Mouse (Mus musculus) brown adipose tissue, adult 24 weeks (tissue): ENCODE data around the gene Cuedc2. TPM values are rescaled to one million over a fixed set of nuclear protein-coding genes. Genes with fewer than 3 reads are reported as not detected.

Source experiments
- H3K27ac ChIP-seq: fragments of 200-500 bp; replicated peaks from 2 replicates; pipeline ENCODE4 v1.5.1; 2012; ENCODE audit warnings: low read depth, mild to moderate bottlenecking, low read length
- H3K4me1 ChIP-seq: fragments of 200-500 bp; 2 replicates; pipeline ENCODE4 v1.6.1; 2012; ENCODE audit warnings: low read length, mixed read lengths; ENCODE audit not compliant: control insufficient read depth, insufficient read depth, insufficient read length
- H3K4me3 ChIP-seq: fragments of 200-500 bp; 2 replicates; pipeline ENCODE4 v1.5.1; 2012; ENCODE audit warnings: low read depth, mild to moderate bottlenecking, low read length, moderate library complexity; ENCODE audit not compliant: insufficient read depth
- polyA plus RNA-seq: library from polyadenylated mRNA; stranded (reverse); fragments of >200 nt; gene quantifications from 2 replicates; pipeline ENCODE4 v1.2.4, GENCODE M21; 2012; ENCODE audit not compliant: missing spikeins, insufficient read depth, insufficient read length

The Cuedc2 gene
- polyA plus RNA-seq, 1 experiment, result 61.9 TPM

- Histone ChIP-seq H3K4me3 (no peak overlapping the region), H3K4me1 (no peaks in the 10 kb centered on the region), H3K27ac (no peak overlapping the region)
These were observed 50.9 kb downstream of the Cuedc2 start for GRCm38 (mm10) chr19:46287566-46287965.

DNA sequence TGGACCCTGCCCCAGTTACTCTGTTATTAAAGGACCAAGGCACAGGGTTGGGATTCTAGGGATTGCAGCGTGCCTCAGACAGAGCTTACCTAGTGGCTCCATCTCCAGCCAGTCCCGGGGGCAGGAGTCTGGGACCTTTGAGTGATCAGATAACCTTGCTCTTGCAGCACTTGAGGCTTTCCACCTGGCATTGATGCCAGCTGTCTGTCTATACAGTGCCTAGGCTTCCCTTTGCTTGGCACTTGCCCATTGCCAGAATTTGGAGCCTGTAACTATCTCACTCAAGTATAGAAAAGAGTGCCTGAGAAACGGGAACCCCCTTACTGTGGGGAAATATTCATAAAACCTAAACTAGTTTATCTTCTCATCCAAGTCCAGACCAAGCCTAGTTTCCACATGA is 51.6 kb downstream of the Cuedc2 start:
- no peak overlapping the region for H3K27ac ChIP-seq
- no peak overlapping the region for H3K4me3 ChIP-seq
- H3K4me1 ChIP-seq, result no peaks in the 10 kb centered on the region

GRCm38 (mm10) chr19:46286047-46286446 is 52.5 kb downstream of the Cuedc2 start:
- no peaks in the 10 kb centered on the region for H3K4me1 ChIP-seq
- H3K4me3 ChIP-seq, result no peak overlapping the region
- no peak overlapping the region for H3K27ac ChIP-seq

GRCm38 (mm10) chr19:46285631-46286030 is 52.9 kb downstream of the Cuedc2 start:
- no peak overlapping the region for H3K4me3 ChIP-seq
- no peaks in the 10 kb centered on the region for H3K4me1 ChIP-seq
- H3K27ac ChIP-seq, result no peak overlapping the region

DNA sequence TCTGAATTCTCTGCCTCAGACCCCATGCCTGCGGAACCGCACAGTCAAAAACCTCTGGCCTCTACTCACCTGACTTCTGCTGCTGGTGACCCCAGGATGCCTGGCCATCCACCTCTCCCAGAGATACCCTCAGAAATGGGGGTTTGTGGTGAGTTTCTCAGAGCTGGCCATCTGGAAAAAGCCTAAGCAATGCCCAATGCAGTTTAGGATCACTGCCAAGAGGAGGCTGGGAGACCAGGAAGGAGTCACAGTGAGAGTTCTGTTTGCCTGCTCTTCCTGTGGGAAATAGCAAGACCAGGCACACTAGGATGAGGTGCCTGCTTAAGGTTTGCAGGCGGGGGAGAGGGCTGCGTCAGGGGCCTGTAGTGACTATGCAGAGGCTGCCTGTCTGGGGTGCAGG is 53.8 kb downstream of the Cuedc2 start:
- Histone ChIP-seq H3K4me1 (no peaks in the 10 kb centered on the region), H3K27ac (no peak overlapping the region), H3K4me3 (no peak overlapping the region)

GRCm38 (mm10) chr19:46282081-46282849 is 56.2 kb downstream of the Cuedc2 start:
- Histone ChIP-seq H3K27ac (no peak overlapping the region), H3K4me1 (no peaks in the 10 kb centered on the region)

More at GRCm38 (mm10) chr19:46282081-46282849, 56.2 kb downstream of the Cuedc2 start:
- no peak overlapping the region for H3K4me3 ChIP-seq

Other genes starting within 250 kb of the Cuedc2 start
- 35.1 and 159 TPM in 2 replicates for gene Elovl3, start 206.8 kb downstream of the Cuedc2 start, polyA plus RNA-seq
- not detected in 2 replicates for gene Pitx3, start 190.4 kb downstream of the Cuedc2 start, polyA plus RNA-seq
- gene Gbf1, start 186.2 kb downstream of the Cuedc2 start, polyA plus RNA-seq, result 21.7 and 24.9 TPM in 2 replicates
- gene Nfkb2, start 34.4 kb downstream of the Cuedc2 start, polyA plus RNA-seq, result 8.2 and 9.2 TPM in 2 replicates
- gene Psd, start 11.5 kb downstream of the Cuedc2 start, polyA plus RNA-seq, result 1.4 TPM in 1 of 2 replicates, not detected in the other
- gene Fbxl15, start 10.5 kb downstream of the Cuedc2 start, polyA plus RNA-seq, result 5.9 and 8.9 TPM in 2 replicates
- gene Mfsd13a, start 2.4 kb upstream of the Cuedc2 start, polyA plus RNA-seq, result 1.0 and 2.6 TPM in 2 replicates
- not detected in 2 replicates for gene 2310034G01Rik, start 11.6 kb upstream of the Cuedc2 start, polyA plus RNA-seq
- gene Actr1a, start 57.0 kb upstream of the Cuedc2 start, polyA plus RNA-seq, result 63.5 and 78.7 TPM in 2 replicates
- gene Sufu, start 58.2 kb upstream of the Cuedc2 start, polyA plus RNA-seq, result 6.8 and 6.9 TPM in 2 replicates
- 12.4 and 17.4 TPM in 2 replicates for gene Trim8, start 163.0 kb upstream of the Cuedc2 start, polyA plus RNA-seq
- gene Arl3, start 234.5 kb upstream of the Cuedc2 start, polyA plus RNA-seq, result 44.9 and 58.1 TPM in 2 replicates
- 3.8 and 6.4 TPM in 2 replicates for gene Sfxn2, start 234.7 kb upstream of the Cuedc2 start, polyA plus RNA-seq